Mouse (Mus musculus) stomach, embryonic 16.5 days (tissue): ENCODE data around the gene Lrp2bp. TPM values are rescaled to one million over a fixed set of nuclear protein-coding genes. Genes with fewer than 3 reads are reported as not detected.

ENCODE experiments used
- ATAC-seq: fragments of 200-750 bp; cut with Nextera tagmentation; 2 replicates; pipeline ENCODE4 v1.8.0; 2017; ENCODE audit warnings: moderate number of reproducible peaks, moderate TSS enrichment; ENCODE audit not compliant: insufficient read depth, low FRiP score
- H3K27ac ChIP-seq: fragments of 300-500 bp; sonication (generic); 2 replicates; pipeline ENCODE4 v1.5.1; 2014; ENCODE audit warnings: low read length
- H3K27me3 ChIP-seq: fragments of 300-500 bp; sonication (generic); 2 replicates; pipeline ENCODE4 v1.6.1; 2014; ENCODE audit warnings: low read length, control low read depth, mixed read lengths; ENCODE audit not compliant: control insufficient read depth, insufficient read depth
- H3K36me3 ChIP-seq: fragments of 300-500 bp; sonication (generic); 2 replicates; pipeline ENCODE4 v1.6.1; 2014; ENCODE audit warnings: low read length; ENCODE audit not compliant: control insufficient read depth, insufficient read depth
- H3K4me1 ChIP-seq: fragments of 300-500 bp; sonication (generic); 2 replicates; pipeline ENCODE4 v1.6.1; 2014; ENCODE audit warnings: low read length, control low read depth, mixed read lengths; ENCODE audit not compliant: control insufficient read depth, insufficient read depth
- H3K4me2 ChIP-seq: fragments of 300-500 bp; sonication (generic); 2 replicates; pipeline ENCODE4 v1.6.1; 2014; ENCODE audit warnings: low read depth, low read length, mixed read lengths
- H3K4me3 ChIP-seq: fragments of 300-500 bp; sonication (generic); replicated peaks from 2 replicates; pipeline ENCODE4 v1.5.1; 2014; ENCODE audit warnings: mild to moderate bottlenecking, low read length
- H3K9ac ChIP-seq: fragments of 300-500 bp; sonication (generic); 2 replicates; pipeline ENCODE4 v1.6.1; 2014; ENCODE audit warnings: low read length
- H3K9me3 ChIP-seq: fragments of 300-500 bp; sonication (generic); replicated peaks from 2 replicates; pipeline ENCODE4 v1.6.1; 2016; ENCODE audit warnings: low read length, control low read depth; ENCODE audit not compliant: control insufficient read depth
- WGBS: fragments of 180-500 bp; shearing (Covaris S2); extraction: QIAGEN DNeasy Blood & Tissue Kit; methylation state at CpG from one replicate; pipeline ENCODE4 v1.1.7; 2014; 5-methylcytosine and 5-hydroxymethylcytosine counted together
- polyA plus RNA-seq: library from polyadenylated mRNA; unstranded; fragments of >200 nt; fragmentation: Nextera tagmentation; extraction: Ambion mirVana; gene quantifications from 2 replicates; pipeline ENCODE4 v1.2.1, GENCODE M21; 2015

The Lrp2bp gene
- polyA plus RNA-seq, 1 experiment from 2014 or later = 0.71 TPM

DNA sequence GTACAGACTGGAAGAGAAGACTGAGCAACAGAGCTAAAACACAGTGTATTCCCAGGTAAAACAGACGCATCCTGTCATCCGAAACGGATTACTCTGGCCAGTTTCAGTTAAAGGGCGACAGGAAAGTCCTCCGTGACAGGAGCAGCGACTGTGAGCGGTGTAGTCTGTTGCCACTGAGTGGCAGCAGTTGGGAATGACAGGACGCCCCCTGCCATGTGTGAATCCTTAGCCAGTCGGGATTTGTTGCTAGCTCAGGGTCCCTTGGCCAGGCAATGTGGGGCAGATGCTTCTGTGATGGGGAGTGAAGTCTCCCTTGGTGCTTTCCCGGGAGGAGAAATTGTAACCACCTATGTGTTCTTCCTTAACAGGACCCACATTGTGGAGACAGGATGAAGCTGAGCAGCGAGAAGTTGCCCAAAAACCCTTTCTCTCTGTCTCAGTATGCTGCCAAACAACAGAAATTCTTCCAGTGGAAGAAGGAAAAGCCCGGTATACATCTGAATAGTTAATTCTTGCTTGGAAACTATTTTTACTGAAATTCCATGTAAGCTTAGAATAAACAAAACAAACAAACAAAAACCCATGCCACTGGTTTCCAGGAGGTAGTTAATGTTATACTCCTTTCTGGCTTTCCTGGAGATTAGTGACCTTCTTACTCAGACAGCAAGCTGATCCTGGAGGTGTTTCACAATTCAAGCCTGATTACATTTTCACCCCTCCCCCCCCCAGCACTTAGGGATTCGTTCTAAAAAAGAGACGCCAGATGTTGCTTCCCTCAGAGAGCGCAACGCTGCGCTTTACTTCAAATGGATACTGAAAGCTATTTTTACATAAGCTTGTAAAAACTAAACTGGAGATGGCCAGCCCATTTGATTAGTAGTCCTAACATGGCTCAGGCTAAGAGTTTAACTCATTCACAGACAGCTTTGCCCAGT, 11.9 kb downstream of the Lrp2bp start:
- Histone ChIP-seq H3K4me1 (peaks cover 6% of the 10 kb centered on the region; the same call in 1 of the 2 replicates), H3K27ac (no peak overlapping the region), H3K4me2 (peak overlapping the region; percentile 35), H3K9ac (peak overlapping the region; percentile 36; the same call in 1 of the 2 replicates), H3K9me3 (no peaks in the 10 kb centered on the region), H3K4me3 (peak overlapping the region; percentile 1; the same call in 1 of the 2 replicates), H3K36me3 (no peaks in the 10 kb centered on the region), H3K27me3 (no peaks in the 10 kb centered on the region)
- peak; percentile 37; the same call in 1 of the 2 replicates for ATAC-seq
- whole genome bisulfite sequencing = 12% methylated on average over 17 of the region's 17 CpGs

DNA sequence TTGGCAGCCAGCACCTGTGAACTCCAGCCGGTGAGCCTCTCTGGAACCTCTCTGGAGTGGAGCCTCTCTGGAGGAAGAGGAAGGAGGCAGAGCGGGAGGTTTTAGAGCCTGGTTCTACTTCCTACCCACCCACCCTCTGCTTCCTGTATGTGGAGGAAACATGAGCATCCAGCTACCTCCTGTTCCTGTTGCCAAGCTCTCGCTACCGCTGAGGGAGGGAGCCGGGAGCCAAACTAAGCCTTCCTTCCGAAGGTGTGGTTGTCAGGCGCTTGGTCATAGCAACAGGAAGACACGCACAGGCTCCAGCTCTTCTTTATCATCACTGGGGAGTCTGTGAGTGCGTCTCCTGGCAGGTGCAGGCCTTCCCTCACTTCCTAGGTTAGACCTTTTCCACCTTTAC, 23.1 kb downstream of the Lrp2bp start:
- no peak for ATAC-seq
- no peaks in the 10 kb centered on the region for H3K36me3 ChIP-seq
- H3K9me3 ChIP-seq = no peaks in the 10 kb centered on the region
- H3K4me3 ChIP-seq = no peak overlapping the region
- no peaks in the 10 kb centered on the region for H3K27me3 ChIP-seq
- H3K27ac ChIP-seq = no peak overlapping the region
- no peak overlapping the region for H3K4me2 ChIP-seq
- H3K9ac ChIP-seq = no peak overlapping the region
- no peaks in the 10 kb centered on the region for H3K4me1 ChIP-seq
- WGBS = 80% methylated on average over 9 of the region's 9 CpGs

DNA sequence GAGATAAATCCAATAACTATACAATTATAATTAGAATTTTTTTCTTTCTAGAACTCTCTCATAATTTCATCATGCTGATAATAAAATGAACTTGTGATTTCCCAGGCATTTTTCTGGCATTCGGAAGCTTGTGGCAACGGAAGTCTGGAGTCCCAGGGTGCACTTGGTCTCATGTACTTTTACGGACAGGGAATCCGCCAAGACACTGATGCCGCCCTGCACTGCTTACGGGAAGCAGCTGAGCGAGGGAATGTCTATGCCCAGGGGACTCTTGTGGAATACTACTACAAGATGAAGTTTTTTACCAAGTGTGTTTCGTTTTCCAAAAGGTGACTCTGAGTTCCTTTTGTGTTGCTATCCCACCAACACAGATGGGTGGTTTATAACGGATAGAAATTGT, 23.7 kb downstream of the Lrp2bp start:
- Histone ChIP-seq H3K27ac (no peak overlapping the region), H3K4me1 (no peaks in the 10 kb centered on the region), H3K36me3 (no peaks in the 10 kb centered on the region), H3K27me3 (no peaks in the 10 kb centered on the region), H3K4me3 (no peak overlapping the region), H3K9ac (no peak overlapping the region), H3K4me2 (no peak overlapping the region), H3K9me3 (no peaks in the 10 kb centered on the region)
- ATAC-seq = no peak
- WGBS = 93% methylated on average over 9 of the region's 9 CpGs

DNA sequence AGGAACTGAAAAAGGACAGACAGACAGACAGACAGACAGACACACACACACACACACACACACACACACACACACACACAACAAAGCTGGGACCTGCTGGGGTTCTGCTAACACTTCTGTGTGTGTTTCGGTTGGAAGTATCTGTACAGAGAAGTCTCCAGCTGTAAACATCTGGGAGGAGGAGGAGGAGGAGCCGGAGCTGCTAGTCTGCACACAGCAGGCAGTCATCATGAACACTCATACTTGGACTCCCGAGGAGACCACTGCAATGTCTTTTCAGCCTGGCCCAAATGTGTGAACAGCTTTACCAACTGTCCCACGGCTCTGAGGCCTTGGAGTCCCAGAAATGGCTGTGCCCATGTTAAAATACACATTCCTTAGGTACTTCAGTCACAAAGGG, 25.3 kb downstream of the Lrp2bp start:
- no peaks in the 10 kb centered on the region for H3K36me3 ChIP-seq
- no peaks in the 10 kb centered on the region for H3K9me3 ChIP-seq
- no peak overlapping the region for H3K9ac ChIP-seq
- no peak overlapping the region for H3K4me3 ChIP-seq
- no peaks in the 10 kb centered on the region for H3K27me3 ChIP-seq
- no peaks in the 10 kb centered on the region for H3K4me1 ChIP-seq
- 44% methylated on average over 4 of the region's 4 CpGs for WGBS
- peak; percentile 53; the same call in 1 of the 2 replicates for ATAC-seq
- H3K4me2 ChIP-seq = no peak overlapping the region
- peak overlapping the region; percentile 44; the same call in 1 of the 2 replicates for H3K27ac ChIP-seq

DNA sequence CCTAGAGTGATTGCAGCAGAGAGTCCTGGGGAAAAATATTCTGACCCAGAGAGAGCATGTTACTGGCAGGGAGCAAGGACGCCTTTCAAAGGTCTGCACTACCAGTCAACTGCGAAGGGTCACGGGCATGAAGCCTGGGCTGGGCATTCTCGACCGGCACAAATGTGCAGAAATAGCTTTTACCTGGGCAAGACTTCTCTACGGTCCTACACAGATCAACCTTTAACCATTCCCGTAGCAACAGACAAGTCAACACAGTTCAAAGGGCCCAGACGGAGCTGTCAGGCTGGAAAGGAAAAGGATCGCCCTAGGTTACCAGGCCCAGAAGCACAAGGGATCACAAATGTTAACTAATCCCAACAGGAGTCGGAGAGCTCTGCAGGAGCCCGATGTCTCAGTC, 37.1 kb downstream of the Lrp2bp start:
- ATAC-seq = no peak
- Histone ChIP-seq H3K27ac (no peak overlapping the region), H3K9me3 (no peaks in the 10 kb centered on the region), H3K9ac (no peak overlapping the region), H3K27me3 (no peaks in the 10 kb centered on the region), H3K4me2 (no peak overlapping the region), H3K4me1 (no peaks in the 10 kb centered on the region), H3K4me3 (no peak overlapping the region), H3K36me3 (no peaks in the 10 kb centered on the region)
- 64% methylated on average over 11 of the region's 11 CpGs for WGBS

DNA sequence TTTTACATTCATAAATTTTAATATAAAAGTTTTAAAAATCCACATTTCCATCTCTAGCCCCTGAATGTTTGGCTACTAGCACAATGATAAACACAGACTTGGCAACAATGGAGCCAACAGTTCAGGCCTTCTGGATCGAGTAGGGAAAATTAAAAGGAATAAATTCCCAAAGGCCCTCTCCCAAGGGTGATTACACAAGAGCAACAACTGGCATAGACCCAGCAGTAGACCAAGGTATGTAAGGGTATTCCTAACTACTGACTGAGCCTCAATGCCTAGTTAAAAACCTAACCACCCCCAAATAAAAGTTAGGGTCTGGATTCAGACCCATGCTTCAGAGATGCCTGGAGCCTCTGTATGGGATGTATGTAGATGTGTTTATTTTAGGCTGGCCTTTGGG, 40.6 kb downstream of the Lrp2bp start:
- H3K4me2 ChIP-seq = no peak overlapping the region
- H3K27me3 ChIP-seq = no peaks in the 10 kb centered on the region
- ATAC-seq = no peak
- H3K9ac ChIP-seq = no peak overlapping the region
- H3K36me3 ChIP-seq = no peaks in the 10 kb centered on the region
- WGBS = 70% methylated on average over 1 of the region's 1 CpGs
- H3K4me3 ChIP-seq = no peak overlapping the region
- no peak overlapping the region for H3K27ac ChIP-seq
- H3K4me1 ChIP-seq = no peaks in the 10 kb centered on the region
- no peaks in the 10 kb centered on the region for H3K9me3 ChIP-seq

DNA sequence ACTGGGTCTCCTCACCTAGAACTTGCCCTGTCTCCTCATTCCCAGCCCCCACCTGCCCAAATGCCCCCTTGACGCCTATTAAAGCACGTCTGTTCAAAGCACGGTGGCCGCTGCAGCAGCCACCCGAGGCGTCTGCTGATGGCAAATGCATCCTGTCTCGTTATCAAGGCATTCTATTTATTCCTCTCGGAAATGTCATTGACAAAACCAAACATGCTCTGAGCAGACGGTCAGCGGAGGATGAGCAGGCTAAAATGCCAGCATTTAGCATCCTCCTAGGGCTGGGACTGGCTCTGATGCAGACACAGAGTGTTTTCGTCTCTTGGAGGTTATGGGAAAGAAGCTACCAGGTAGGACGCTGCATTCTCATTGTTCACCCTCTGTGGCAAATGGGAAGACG, 41.2 kb downstream of the Lrp2bp start:
- no peaks in the 10 kb centered on the region for H3K36me3 ChIP-seq
- no peaks in the 10 kb centered on the region for H3K9me3 ChIP-seq
- H3K4me2 ChIP-seq = no peak overlapping the region
- H3K9ac ChIP-seq = no peak overlapping the region
- ATAC-seq = no peak
- no peak overlapping the region for H3K4me3 ChIP-seq
- 75% methylated on average over 13 of the region's 13 CpGs for WGBS
- no peaks in the 10 kb centered on the region for H3K4me1 ChIP-seq
- H3K27ac ChIP-seq = no peak overlapping the region
- H3K27me3 ChIP-seq = no peaks in the 10 kb centered on the region

DNA sequence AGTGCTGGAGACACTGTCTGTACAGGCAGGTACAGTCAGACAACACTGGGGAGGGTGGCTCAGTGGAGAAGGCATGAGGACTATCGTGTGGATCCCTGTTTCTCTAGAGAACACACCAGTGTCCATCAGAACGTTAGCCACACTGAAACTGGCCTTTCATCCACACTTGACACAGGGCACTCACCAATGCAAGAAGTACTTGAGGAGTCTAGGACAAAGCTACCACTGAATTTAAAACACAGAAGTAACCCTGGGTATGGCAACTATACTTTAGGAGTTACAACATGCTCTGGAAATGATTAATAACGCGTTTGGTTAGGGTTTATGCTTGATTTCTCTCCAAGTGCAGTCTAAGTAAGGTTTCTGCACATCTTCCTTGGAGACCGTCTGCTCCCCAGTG, 73.7 kb downstream of the Lrp2bp start:
- Histone ChIP-seq H3K9me3 (no peaks in the 10 kb centered on the region), H3K27ac (no peak overlapping the region), H3K4me3 (no peak overlapping the region), H3K36me3 (no peaks in the 10 kb centered on the region), H3K27me3 (no peaks in the 10 kb centered on the region), H3K9ac (no peak overlapping the region), H3K4me2 (no peak overlapping the region), H3K4me1 (no peaks in the 10 kb centered on the region)
- ATAC-seq = no peak
- WGBS = 87% methylated on average over 5 of the region's 5 CpGs

DNA sequence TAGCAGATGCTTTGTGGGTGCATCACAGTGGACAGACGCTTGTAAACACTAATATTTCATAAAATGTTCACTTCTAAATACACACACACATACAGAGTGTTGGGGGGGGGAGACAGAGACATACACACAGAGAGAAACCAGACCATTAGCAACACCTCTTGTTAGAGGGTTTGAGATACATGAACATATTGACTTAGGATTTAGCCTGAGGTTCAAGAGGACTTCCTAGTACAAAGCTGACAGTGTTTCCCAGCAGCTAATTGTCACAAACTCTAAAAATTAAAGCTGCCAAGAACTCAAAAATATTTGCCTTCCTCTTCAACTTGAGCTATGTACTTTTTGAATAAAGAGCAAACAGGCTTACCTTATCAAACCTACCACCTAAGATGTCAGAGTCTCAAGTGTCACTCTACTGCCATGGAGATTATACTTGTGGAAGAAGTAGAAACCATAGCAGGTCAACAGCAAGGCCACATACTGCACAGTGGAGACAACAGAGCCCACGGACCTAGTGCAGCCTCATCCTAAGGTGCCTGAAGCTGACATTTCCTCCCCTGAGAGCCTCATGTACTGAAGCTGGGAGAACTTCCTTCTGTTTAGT, 74.5 kb downstream of the Lrp2bp start:
- no peak overlapping the region for H3K4me2 ChIP-seq

More for the DNA sequence above, 74.5 kb downstream of the Lrp2bp start:
- ATAC-seq = no peak
- Histone ChIP-seq H3K4me3 (no peak overlapping the region), H3K9me3 (no peaks in the 10 kb centered on the region), H3K27me3 (no peaks in the 10 kb centered on the region), H3K36me3 (no peaks in the 10 kb centered on the region), H3K9ac (no peak overlapping the region), H3K27ac (no peak overlapping the region), H3K4me1 (no peaks in the 10 kb centered on the region)
- WGBS = 47% methylated on average over 2 of the region's 2 CpGs
